Mouse (Mus musculus) lung, embryonic 15.5 days (tissue): ENCODE data around the gene Hist1h2ap. TPM values are rescaled to one million over a fixed set of nuclear protein-coding genes. Genes with fewer than 3 reads are reported as not detected.
A peak's percentile ranks its signal among the peaks of the same experiment; 100 is the strongest.
"Not testable (repeated sequence)": the region's sequence is repeated elsewhere in the genome, so short reads cannot be mapped to it uniquely, and the experiment has no call there.

ENCODE experiments used
- ATAC-seq: fragments of 200-750 bp; cut with Nextera tagmentation; 2 replicates; pipeline ENCODE4 v1.8.0; 2017; ENCODE audit warnings: moderate number of reproducible peaks, borderline replicate concordance; ENCODE audit not compliant: low FRiP score, low TSS enrichment; ENCODE audit errors: extremely low read depth
- H3K27ac ChIP-seq: fragments of 300-500 bp; sonication (generic); 2 replicates; pipeline ENCODE4 v1.5.1; 2015; ENCODE audit warnings: moderate library complexity, mild to moderate bottlenecking, inconsistent platforms
- H3K27me3 ChIP-seq: fragments of 300-500 bp; sonication (generic); 2 replicates; pipeline ENCODE4 v1.6.1; 2015; ENCODE audit warnings: inconsistent platforms
- H3K36me3 ChIP-seq: fragments of 300-500 bp; sonication (generic); 2 replicates; pipeline ENCODE4 v1.6.1; 2015; ENCODE audit warnings: inconsistent platforms
- H3K4me1 ChIP-seq: fragments of 300-500 bp; sonication (generic); 2 replicates; pipeline ENCODE4 v1.6.1; 2015; ENCODE audit warnings: inconsistent platforms
- H3K4me2 ChIP-seq: fragments of 300-500 bp; sonication (generic); 2 replicates; pipeline ENCODE4 v1.6.1; 2015; ENCODE audit warnings: inconsistent platforms, mild to moderate bottlenecking, moderate library complexity
- H3K4me3 ChIP-seq: fragments of 300-500 bp; sonication (generic); 2 replicates; pipeline ENCODE4 v1.5.1; 2015; ENCODE audit warnings: mild to moderate bottlenecking, inconsistent platforms
- H3K9ac ChIP-seq: fragments of 300-500 bp; sonication (generic); 2 replicates; pipeline ENCODE4 v1.6.1; 2015; ENCODE audit warnings: inconsistent platforms
- H3K9me3 ChIP-seq: fragments of 300-500 bp; sonication (generic); 2 replicates; pipeline ENCODE4 v1.6.1; 2016; ENCODE audit warnings: inconsistent platforms
- WGBS: fragments of 180-500 bp; shearing (Covaris S2); methylation state at CpG from one replicate; pipeline ENCODE4 v1.1.7; 2015; 5-methylcytosine and 5-hydroxymethylcytosine counted together
- polyA plus RNA-seq: library from polyadenylated mRNA; unstranded; fragments of >200 nt; fragmentation: Nextera tagmentation; extraction: Ambion mirVana; gene quantifications from 2 replicates; pipeline ENCODE4 v1.2.1, GENCODE M21; 2015

Hist1h2ap gene
- polyA plus RNA-seq, 1 experiment from 2014 or later = 3,976 TPM

GRCm38 (mm10) chr13:21795584-21795983 lies 37.7 kb downstream of the Hist1h2ap start:
- ATAC-seq = no peak
- Histone ChIP-seq H3K27me3 (no peaks in the 10 kb centered on the region), H3K4me3 (no peak overlapping the region), H3K27ac (no peak overlapping the region), H3K36me3 (no peaks in the 10 kb centered on the region), H3K9me3 (no peaks in the 10 kb centered on the region), H3K9ac (no peak overlapping the region), H3K4me1 (peaks cover 8% of the 10 kb centered on the region; the same call in 1 of the 2 replicates), H3K4me2 (no peak overlapping the region)
- WGBS = 91% methylated on average over 7 of the region's 7 CpGs

- peak overlapping the region; percentile 32 for H3K9ac ChIP-seq
- WGBS = 6% methylated on average over 17 of the region's 18 CpGs
- peak overlapping the region; percentile 63 for H3K27ac ChIP-seq
These were observed 42.6 kb downstream of the Hist1h2ap start for GRCm38 (mm10) chr13:21790601-21791283.

GRCm38 (mm10) chr13:21789925-21790324 lies 43.4 kb downstream of the Hist1h2ap start:
- H3K4me2 ChIP-seq = no peak overlapping the region
- H3K36me3 ChIP-seq = no peaks in the 10 kb centered on the region
- no peaks in the 10 kb centered on the region for H3K9me3 ChIP-seq
- ATAC-seq = no peak
- no peaks in the 10 kb centered on the region for H3K27me3 ChIP-seq
- H3K4me3 ChIP-seq = no peak overlapping the region
- H3K4me1 ChIP-seq = peaks cover 38% of the 10 kb centered on the region
- H3K27ac ChIP-seq = peak overlapping the region; percentile 24; the same call in 1 of the 2 replicates
- no peak overlapping the region for H3K9ac ChIP-seq
- 54% methylated on average over 6 of the region's 6 CpGs for WGBS

More at GRCm38 (mm10) chr13:21790601-21791283, 42.6 kb downstream of the Hist1h2ap start:
- H3K9me3 ChIP-seq = no peaks in the 10 kb centered on the region
- peak overlapping the region; percentile 21 for H3K4me3 ChIP-seq
- H3K4me2 ChIP-seq = peak overlapping the region; percentile 54
- no peaks in the 10 kb centered on the region for H3K27me3 ChIP-seq
- H3K4me1 ChIP-seq = peaks cover 32% of the 10 kb centered on the region
- no peaks in the 10 kb centered on the region for H3K36me3 ChIP-seq
- no peak for ATAC-seq

- no peaks in the 10 kb centered on the region for H3K27me3 ChIP-seq
- 21% methylated on average over 15 of the region's 21 CpGs for WGBS
- peak overlapping the region; percentile 29 for H3K9ac ChIP-seq
- peak overlapping the region; percentile 93 for H3K27ac ChIP-seq
- peak; percentile 2; the same call in 1 of the 2 replicates for ATAC-seq
- H3K4me2 ChIP-seq = peak overlapping the region; percentile 50
- H3K4me3 ChIP-seq = peak overlapping the region; percentile 38
- H3K4me1 ChIP-seq = peaks cover 49% of the 10 kb centered on the region
- H3K36me3 ChIP-seq = no peaks in the 10 kb centered on the region
- H3K9me3 ChIP-seq = no peaks in the 10 kb centered on the region
These were observed 45.3 kb downstream of the Hist1h2ap start for GRCm38 (mm10) chr13:21787760-21788593.

- H3K9me3 ChIP-seq, H3K27me3 ChIP-seq, H3K36me3 ChIP-seq: not testable (repeated sequence)
- Histone ChIP-seq H3K4me2 (peak within 1 kb of the TSS; percentile 54), H3K9ac (peak within 1 kb of the TSS; percentile 49), H3K27ac (peak within 1 kb of the TSS; percentile 93), H3K4me3 (peak within 1 kb of the TSS; percentile 38), H3K4me1 (peaks cover 50% of the 10 kb centered on the region)
- ATAC-seq = peak; percentile 91
- WGBS = under 1% methylated on average over 38 of the region's 63 CpGs
These were observed 46.2 kb downstream of the Hist1h2ap start, which contains the start of the genes Hist1h2an and Hist1h2bp for GRCm38 (mm10) chr13:21786899-21787629. Gene Hist1h2an (minus strand): TSS chr13:21787218. Gene Hist1h2bp (plus strand): TSS chr13:21787461.

- WGBS = 2% methylated on average over 8 of the region's 8 CpGs
- Histone ChIP-seq H3K4me2 (peak overlapping the region; percentile 54), H3K9ac (peak overlapping the region; percentile 49), H3K4me1 (peaks cover 48% of the 10 kb centered on the region), H3K27me3 (no peaks in the 10 kb centered on the region), H3K4me3 (peak overlapping the region; percentile 38), H3K27ac (peak overlapping the region; percentile 93), H3K36me3 (no peaks in the 10 kb centered on the region), H3K9me3 (no peaks in the 10 kb centered on the region)
- no peak for ATAC-seq
These were observed 47.0 kb downstream of the Hist1h2ap start for GRCm38 (mm10) chr13:21786189-21786898.

- Histone ChIP-seq H3K4me2 (peak overlapping the region; percentile 70), H3K9ac (peak overlapping the region; percentile 37), H3K27me3 (no peaks in the 10 kb centered on the region), H3K9me3 (no peaks in the 10 kb centered on the region), H3K4me3 (peak overlapping the region; percentile 49; the same call in 1 of the 2 replicates), H3K27ac (peak overlapping the region; percentile 91), H3K4me1 (peaks cover 39% of the 10 kb centered on the region), H3K36me3 (no peaks in the 10 kb centered on the region)
- no peak for ATAC-seq
- 27% methylated on average over 6 of the region's 6 CpGs for WGBS
These were observed 49.0 kb downstream of the Hist1h2ap start for GRCm38 (mm10) chr13:21784311-21784710.

GRCm38 (mm10) chr13:21783734-21784161 lies 49.6 kb downstream of the Hist1h2ap start:
- peak overlapping the region; percentile 49 for H3K4me3 ChIP-seq
- H3K9me3 ChIP-seq = no peaks in the 10 kb centered on the region
- H3K36me3 ChIP-seq = no peaks in the 10 kb centered on the region
- no peak for ATAC-seq
- WGBS = 3% methylated on average over 9 of the region's 9 CpGs
- peak overlapping the region; percentile 37 for H3K9ac ChIP-seq
- H3K27ac ChIP-seq = peak overlapping the region; percentile 91
- no peaks in the 10 kb centered on the region for H3K27me3 ChIP-seq
- H3K4me2 ChIP-seq = peak overlapping the region; percentile 70
- H3K4me1 ChIP-seq = peaks cover 39% of the 10 kb centered on the region

GRCm38 (mm10) chr13:21783255-21783617 lies 50.1 kb downstream of the Hist1h2ap start, which contains the start of gene Hist1h3i:
Gene Hist1h3i (minus strand): TSS chr13:21783370.
- Histone ChIP-seq H3K27me3 (no peaks in the 10 kb centered on the region), H3K4me2 (peak within 1 kb of the TSS; percentile 70), H3K4me1 (peaks cover 36% of the 10 kb centered on the region), H3K4me3 (peak within 1 kb of the TSS; percentile 49), H3K9ac (peak within 1 kb of the TSS; percentile 66), H3K27ac (peak within 1 kb of the TSS; percentile 91), H3K9me3 (no peaks in the 10 kb centered on the region), H3K36me3 (no peaks in the 10 kb centered on the region)
- peak; percentile 76; the same call in 1 of the 2 replicates for ATAC-seq
- 0% methylated on average over 13 of the region's 20 CpGs for WGBS
